Mouse (Mus musculus) cerebral cortex, adult 2 months (tissue): ENCODE data around the gene R3hdm2.

Experiments used
- WGBS: fragments of 180-500 bp; shearing (Covaris S2); methylation state at CpG from one replicate; pipeline ENCODE4 v1.1.7; 2018; 5-methylcytosine and 5-hydroxymethylcytosine counted together

The R3hdm2 gene

DNA sequence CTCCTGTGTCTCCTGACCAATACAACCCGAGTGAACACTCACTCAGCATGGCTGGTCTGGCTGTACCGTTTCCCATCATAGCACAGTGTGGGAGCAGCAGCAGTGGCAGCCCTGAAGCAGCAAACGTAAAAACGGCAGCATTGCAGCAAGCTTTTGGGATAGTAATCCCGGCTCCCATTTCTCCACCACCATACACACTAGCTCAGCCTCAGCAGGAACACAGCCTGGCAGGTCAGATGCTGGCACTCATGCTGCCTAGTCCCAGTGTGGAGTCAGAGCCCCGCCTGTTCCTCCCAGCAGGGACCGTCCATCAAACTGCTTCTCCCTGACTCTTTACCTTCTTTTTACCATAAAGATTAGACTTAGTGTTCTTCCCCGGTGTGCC is 111.0 kb downstream of the R3hdm2 start:
- 41% methylated on average over 8 of the region's 8 CpGs for WGBS

DNA sequence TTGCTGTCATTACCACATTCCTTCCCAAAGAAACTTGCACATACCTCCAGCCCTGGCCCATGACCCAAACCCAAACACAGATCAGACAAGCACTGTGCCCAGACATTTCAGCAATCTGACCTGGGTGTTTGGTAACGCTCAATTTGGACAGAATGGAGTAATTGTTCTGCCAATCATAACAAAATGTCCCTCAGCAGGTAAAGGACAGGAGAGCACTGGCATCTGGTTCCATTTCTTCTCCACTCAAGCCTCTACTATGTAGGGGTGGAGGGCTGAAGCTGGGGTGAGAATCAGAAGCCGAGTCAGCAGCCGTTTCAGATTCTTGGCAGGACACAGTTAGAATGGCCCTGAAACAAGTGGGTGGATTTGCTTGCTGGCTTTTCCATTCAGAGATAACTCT is 112.0 kb downstream of the R3hdm2 start:
- 54% methylated on average over 3 of the region's 3 CpGs for WGBS

DNA sequence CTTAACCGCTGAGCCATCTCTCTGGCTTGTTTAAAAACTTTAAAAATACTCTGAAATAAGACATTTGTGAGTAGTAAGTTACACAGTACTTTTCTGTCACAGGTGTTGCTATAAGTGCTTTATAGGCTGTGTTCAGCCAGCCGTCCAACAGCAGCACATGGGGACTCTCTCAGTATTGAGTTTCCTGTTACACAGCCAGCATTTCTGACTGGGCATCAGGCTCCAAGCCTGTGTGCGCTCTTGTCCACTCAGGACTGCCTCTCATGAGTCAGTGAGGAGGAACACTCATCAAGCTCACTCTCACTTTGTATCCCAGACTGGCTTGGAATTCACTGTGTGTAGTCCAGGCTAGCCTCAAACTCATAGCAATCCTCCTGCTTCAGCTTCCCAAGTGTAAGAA is 116.0 kb downstream of the R3hdm2 start:
- WGBS, result 88% methylated on average over 3 of the region's 3 CpGs

DNA sequence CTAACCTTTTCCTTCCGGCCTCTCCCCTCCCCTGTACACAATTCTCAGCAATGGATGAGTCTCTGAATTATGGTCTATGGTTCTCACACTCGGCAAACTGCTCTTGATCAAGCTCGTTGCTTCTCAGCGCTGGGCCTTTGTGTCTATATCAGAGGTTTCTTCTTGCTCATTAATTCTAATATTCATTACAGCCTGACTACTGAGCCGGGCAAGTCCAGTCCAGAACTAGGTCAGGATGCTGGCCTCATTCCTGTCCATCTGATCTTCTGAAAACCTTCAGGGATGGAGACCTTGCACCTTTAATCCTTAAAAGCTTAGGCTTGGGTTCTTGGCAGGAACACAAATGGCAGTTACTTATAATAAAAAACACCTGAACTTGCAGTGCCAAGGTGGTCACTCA is 119.4 kb downstream of the R3hdm2 start:
- WGBS, result 54% methylated on average over 5 of the region's 5 CpGs

DNA sequence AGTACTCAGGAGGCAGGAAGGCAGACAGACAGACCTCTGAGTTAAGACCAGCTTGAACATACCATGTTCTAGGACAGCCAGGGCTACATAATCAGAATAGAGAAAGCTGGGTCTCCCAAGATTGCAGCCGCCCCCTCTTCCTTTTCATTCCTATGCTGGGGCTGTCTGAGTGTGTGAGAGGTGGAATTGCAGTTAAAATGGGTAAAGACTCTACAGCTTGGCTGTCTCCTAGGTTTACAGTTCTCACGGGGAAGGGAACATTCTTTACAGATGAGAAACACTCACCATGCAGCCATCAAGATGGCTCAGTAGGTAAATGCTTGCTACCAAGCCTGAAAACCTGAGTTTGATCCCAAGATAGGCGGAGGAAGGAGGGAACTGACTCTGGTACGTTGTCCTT is 119.9 kb downstream of the R3hdm2 start:
- WGBS, result 68% methylated on average over 4 of the region's 4 CpGs

DNA sequence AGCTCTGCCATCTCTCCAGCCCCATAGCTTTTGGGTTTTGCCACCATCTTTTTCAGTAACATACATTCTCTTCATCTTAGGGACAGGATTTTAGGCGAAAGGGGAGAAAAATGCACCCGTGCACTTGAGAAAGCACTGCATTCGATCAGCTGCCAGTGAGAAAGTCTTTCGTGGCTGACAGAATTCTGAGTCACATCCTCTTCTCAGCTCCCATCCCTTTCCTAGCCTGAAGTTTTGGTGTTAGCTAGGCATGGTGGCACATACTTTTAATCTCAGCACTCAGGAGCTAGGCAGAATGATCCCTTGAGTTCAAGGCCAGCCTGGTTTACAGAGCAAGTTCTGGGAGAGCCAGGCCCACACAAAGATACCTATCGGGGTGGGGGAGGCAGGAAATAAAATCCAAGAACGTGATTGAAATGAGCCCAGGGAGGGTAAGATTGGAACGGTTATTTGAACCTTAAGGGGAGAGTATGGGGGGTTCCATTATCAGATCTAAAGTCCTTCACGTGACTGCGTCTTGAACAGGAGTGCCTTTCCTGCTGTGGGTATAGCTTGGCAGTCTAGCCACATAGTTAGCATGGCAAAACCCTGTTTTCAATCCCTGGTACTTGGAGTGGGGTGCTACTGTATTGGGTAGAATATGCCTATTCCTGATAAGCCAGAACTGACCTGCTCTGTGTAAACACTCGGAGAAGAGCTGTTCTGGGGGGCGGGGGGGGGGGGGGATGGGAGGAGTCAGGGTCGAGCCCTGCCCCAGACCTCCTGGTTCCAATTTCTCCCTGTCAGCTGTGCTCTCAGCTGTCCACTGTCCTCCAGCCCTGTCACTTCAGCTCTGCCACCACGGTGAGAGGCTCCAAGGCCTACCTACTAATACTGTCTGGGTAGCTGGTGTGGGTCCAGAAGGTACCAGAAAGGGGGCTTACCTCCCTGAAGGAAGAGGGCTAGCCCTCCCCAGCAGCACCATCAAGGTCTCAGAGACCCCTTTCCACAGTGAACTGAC is 121.1 kb downstream of the R3hdm2 start, which contains the start of gene Stac3:
Stac3 (plus strand) TSS at position 793 of the 1,000 bp plus-strand sequence.
- WGBS, result 71% methylated on average over 13 of the region's 13 CpGs

DNA sequence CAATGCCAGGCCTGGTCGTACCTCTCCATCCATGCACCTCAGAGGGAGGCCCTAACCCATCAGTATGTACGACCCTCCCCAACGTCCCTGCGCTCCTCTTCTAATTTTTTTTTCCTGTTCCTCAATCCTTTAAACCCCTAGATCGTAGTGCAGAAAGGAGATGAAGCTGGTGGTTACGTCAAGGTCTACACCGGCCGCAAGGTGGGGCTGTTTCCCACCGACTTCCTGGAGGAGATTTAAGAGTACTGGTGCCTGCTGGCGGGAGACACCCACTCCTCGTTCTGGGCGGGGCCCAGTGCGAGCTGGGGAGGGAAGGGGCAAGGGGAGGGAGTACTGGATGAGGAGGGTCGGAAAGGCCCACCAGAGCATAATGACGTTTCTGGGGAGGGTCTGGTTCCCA is 128.1 kb downstream of the R3hdm2 start:
- WGBS, result 9% methylated on average over 15 of the region's 15 CpGs

DNA sequence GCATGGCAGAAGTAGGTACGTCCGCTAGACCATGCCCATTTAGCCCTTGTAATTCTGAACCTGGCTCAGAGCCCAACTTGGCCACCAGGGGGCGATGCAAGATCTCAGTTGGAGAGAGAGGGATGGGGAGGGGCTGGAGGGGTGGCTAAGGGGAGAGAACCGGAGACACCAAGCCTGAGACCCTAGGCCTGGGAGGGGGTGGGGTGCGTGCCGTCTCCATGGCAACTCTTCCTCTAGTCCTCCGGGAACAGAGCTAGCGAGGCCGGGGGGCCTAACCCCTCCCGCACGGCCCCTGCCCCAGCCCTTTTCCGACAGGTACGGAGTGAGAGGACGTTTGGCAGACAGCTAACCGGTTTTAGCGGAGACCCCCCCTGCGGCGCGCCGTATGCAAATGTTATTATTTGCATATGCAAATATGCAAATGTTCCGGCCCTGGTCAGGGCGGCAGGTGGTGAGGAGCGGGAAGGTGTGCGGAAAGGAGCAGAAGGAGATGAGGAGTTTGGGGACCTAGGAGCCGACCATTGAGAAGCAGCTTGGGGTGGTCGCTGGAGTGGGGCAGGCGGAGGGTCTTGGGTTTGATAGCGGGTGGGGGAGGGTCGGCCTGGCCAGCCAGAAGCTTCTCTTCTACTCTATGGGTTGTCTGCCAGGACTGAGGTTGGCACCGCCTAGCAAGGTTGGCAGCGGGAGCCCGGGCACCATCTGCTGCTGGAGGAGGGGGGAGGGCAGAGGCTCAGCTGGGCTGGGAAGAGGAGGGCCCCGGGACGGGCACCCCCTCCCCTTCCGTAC is 129.1 kb downstream of the R3hdm2 start:
- 2% methylated on average over 35 of the region's 35 CpGs for WGBS

DNA sequence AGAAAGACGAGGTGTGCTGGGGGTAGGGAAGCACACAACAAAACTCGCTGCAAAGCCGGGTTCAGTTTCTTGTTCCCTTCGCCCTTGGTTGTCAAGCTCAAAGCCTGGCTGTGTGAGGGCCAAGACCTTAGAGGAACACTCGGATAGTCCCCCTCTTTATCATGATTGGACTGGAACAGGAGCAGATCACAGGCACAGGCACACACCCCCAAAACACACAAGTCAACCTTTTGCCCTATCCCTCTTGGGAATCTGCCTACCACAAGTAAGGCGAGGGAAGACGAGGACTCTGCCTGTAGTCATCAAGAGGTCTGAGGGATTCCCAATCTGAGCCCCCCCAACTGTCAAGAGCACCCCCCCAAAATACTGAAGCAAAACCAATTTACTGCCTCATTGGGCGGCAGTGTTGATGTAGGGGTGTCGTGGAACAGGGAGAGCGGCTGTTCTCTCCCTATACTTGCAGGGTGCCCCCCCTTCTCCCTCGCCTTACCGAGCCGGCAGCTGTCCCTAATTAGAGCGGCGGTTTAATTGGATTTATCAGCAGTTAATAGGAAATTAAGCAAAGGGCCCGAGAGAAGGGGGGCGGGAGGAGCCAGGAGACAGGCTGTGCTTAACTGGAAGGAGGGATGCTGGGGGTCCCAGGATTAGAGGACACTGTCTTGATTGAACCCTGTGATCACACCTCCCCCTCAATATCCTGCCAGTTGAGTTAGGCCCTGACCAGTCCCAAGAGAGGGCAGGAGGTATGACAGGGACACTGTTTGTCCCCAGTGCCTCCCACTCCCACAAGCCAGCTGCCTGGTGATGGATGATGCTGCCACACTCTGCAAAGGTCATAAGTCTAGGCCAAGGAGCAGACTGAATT is 129.9 kb downstream of the R3hdm2 start:
- WGBS, result 31% methylated on average over 17 of the region's 17 CpGs

DNA sequence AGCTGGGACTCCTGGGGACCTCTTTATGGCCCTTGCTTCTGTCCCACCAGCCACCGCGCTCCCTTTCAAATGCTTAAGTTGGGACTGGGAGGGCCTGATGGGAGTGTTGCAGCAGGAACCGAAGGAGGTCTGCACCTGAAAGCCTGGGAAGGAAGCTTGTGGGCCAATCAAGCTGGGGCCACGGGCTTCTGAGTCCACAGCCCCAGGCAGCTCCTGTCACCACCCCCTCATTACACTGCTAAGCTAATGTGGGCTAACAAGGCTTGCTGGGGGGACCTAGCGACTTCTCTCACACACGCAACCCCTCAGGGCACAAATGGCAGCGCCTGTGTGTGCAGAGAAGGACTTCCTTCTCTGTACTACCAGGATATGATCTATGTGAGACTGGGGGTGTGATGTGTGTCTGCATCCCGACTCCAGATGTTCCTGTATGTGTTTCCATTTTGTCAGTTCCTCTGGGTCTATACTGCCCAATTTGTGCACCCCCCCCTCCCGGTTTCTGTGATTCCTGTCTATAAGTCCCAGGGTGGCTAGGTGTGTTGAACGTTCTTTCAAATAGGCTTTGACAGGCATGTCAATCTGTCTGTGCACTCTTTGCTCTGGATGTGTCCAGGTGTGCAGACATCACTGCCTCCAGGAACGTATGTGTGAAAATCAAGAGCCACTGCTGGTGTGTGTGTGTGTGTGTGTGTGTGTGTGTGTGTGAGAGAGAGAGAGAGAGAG is 130.9 kb downstream of the R3hdm2 start:
- WGBS, result 32% methylated on average over 11 of the region's 11 CpGs

DNA sequence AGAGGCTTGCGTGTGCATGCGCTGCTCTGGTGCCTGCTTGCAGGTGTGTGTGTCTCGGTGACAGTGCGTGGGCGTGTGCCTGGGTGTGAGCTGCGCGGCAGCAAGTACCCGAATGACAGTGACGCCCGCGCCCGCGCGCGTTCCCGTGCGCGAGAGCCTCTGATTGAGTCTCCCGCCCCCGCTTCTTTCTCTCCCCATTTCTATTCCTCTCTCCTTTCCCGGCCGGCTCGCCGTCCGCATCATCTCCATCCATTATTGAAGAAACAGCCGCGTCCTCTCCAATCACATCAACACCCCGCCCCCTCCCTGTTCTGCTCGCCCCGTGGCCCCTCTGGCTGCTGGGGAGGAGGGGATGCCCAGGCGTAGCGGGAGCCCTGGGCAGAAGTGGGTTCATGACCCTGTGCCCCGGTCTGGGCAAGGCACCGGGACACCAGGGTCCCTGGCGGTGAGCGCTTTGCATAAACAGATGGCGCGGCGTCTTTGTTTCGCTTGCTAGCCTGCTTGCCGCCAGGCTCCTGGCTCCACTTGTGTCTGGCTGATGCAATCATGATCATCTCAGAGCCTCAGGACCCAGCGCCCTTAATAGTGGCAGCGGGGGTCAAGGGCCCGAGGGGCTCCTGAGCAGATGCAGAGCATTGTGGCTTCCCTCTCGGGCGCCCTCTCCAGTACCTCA is 131.6 kb downstream of the R3hdm2 start:
- under 1% methylated on average over 37 of the region's 46 CpGs for WGBS

DNA sequence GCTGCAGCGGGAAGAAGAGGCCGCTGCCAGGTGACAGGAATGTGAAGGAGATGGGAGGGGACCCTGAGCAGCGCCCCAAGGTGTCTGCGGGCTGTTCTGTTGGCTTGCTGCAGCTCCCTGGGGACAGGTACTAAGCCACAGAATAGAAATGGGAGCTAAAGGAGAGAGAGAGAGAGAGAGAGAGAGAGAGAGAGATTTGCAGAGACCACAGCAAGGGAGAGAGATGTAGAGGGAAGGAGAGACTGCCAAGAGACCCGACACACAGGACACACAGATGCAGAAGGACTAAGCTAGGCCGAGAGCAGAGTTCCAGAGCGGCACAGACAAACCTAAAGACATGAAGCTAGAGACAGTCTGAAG is 132.2 kb downstream of the R3hdm2 start:
- 3% methylated on average over 7 of the region's 7 CpGs for WGBS

DNA sequence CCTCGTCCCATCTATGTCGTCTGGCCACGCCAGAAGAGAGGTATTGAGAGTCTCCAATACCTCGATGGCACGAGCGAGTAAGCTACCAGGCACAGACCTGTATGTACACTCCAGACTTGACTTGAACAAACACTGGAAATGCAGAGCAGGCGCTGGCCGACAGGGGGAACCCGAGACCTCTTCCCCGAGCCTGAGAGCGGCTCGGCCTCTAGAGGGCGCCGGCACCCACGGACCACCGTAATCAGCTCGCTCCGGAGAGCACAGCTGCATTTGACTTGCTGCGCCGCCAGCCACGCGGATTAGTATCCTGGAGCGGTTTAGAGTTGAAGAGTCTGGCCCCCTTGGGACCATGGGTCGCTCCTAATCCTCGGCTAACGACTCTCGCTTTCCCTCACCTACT is 132.7 kb downstream of the R3hdm2 start:
- WGBS, result under 1% methylated on average over 27 of the region's 27 CpGs

DNA sequence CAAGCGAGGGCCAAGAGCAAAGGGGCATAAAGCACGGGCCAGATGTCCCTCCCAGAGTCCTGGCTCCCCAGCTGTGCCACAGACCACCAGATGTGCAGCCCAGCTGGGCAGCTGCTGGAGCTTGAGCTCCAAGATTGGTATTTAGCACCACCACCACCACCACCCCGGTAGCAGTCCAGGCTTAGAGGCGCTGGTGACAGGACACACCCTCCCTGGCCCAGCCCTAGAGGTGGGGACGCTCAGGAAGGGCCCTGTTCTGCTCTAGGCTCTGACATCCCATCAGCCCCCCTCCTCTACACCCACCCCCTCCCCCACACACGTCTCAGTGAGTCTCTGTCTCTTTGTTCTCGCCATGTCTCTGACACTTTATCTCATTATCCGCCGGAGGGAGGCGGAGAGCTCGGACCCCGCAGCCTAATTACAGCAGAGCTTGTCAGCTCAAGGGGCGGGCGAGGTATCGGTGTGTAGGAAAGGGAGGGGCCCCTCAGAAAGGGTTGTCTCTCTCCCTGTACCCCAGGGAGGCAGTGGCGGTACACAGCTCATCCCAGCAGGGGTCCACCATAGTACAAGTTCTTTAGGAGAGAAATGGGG is 133.5 kb downstream of the R3hdm2 start:
- 6% methylated on average over 16 of the region's 16 CpGs for WGBS

DNA sequence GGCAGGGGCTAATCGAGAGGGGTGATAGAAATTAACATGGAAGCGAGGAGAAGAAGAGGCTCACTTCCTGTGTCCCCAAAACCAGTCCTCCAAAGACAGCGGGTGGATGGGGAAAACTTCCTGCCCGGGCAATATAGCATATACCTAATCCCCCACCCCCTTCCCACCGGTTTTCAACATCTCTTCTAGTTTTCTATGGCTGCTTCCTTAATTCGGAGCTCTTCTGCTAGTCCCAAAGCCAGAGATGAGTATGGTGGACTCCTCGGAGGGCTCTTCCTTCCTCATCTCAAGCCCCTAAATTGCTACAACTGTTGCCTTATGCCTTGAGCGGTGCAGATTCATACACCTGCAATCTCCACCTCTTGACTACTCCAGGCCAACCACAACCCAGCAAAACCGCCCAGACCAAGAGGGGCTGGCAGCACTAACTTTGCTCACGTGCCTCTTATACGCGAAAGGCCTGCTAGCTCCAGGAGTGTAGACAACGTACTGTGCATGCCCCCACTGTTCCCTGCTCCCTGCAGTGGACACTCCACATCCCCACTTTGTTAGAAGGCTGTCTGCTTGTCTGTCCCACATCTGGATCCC is 134.1 kb downstream of the R3hdm2 start:
- WGBS, result 51% methylated on average over 13 of the region's 13 CpGs

DNA sequence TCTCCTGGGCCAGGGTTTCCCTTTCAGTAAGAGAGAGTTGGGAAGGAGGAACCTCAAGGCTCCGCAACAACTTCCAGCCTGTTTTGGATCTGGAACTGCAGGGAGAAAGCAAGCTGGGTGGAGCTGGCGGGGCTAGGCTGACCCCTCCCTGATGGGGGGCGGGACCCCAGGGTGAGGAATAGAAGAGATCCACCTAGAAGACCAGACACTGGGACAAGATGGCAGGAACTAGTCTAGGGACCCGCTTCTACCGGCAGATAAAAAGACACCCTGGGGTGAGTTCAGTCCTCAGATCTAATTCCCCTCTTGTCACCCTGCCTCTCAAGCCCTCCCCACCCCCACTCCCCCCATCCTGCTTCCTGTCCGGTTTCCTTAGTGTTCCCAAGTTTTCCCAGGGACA is 134.6 kb downstream of the R3hdm2 start, which contains the start of gene Ndufa4l2:
Ndufa4l2 (plus strand) TSS at position 204 of the 400 bp plus-strand sequence.
- 43% methylated on average over 6 of the region's 6 CpGs for WGBS

DNA sequence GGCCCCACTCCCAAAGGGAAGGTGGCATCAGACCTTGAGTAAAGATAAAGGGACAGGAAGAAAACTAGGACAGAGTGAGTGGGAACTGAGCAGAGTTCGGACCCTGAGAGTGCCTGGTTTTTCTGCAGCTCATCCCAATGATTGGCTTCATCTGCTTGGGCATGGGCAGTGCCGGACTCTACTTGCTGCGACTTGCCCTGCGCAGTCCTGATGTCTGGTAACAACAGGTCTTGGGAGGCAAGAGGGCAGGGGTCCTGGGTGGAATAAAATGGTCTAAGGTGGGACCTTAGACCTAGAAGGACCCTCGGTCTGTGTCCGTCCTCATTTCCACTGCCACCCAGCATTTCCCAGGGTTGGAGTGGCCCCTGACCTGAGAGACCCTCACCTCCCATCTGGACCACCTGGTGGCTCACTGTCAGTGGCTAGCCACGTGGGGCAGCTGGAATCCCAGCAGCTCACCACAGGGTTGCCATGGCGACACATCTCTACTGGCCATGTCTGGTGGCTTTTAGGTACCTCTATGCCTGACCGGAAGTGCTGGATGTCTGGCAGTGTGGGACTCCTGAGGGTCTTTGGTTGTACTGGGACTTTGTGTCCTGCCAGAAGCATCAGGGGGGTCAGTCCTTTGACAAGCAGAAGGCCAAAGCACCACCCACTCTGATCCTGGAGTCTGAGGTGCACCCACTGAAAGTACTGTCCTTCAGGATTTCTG is 135.3 kb downstream of the R3hdm2 start:
- WGBS, result 52% methylated on average over 9 of the region's 9 CpGs

DNA sequence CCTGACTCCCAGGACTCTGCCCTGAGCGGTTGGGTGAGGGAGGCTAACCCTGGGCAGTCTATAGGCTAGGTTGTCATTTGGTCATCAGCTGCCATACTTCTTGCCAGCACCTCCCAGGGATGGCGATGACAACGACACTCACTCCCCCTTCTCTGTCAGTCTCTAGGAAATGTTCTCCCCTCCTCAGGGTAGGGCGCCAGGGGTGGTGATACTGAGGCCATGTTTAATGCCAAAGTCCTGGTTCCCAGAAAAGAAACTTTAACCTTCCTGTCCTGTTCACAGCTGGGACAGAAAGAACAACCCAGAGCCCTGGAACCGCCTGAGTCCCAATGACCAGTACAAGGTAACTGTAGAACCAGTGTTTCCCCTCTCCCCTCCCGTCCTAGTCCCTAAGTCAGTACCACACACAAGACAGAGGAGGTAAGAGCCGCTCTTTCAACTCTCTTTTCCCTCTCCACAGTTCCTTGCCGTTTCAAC is 135.9 kb downstream of the R3hdm2 start:
- 66% methylated on average over 8 of the region's 8 CpGs for WGBS
